Mouse (Mus musculus) myocyte (in vitro differentiated cells): ENCODE data around the gene Il34.

Experiments used
- CEBPB ChIP-seq: IDR thresholded peaks from 2 replicates; pipeline ENCODE4 v1.6.1; 2011; ENCODE audit warnings: mild to moderate bottlenecking, moderate library complexity; ENCODE audit not compliant: poor library complexity, insufficient read depth, severe bottlenecking
- E2F4 ChIP-seq: IDR thresholded peaks from one replicate; pipeline ENCODE4 v1.6.1; 2011; ENCODE audit warnings: mild to moderate bottlenecking, control low read depth, moderate library complexity; ENCODE audit not compliant: insufficient read depth
- MAX ChIP-seq: IDR thresholded peaks from one replicate; pipeline ENCODE4 v1.6.1; 2011; ENCODE audit warnings: low read depth, mild to moderate bottlenecking, control low read depth
- POLR2A ChIP-seq: IDR thresholded peaks from one replicate; pipeline ENCODE4 v1.6.1; 2011; ENCODE audit warnings: low read depth, mild to moderate bottlenecking, control low read depth, moderate library complexity; ENCODE audit not compliant: insufficient read length
- REST ChIP-seq: IDR thresholded peaks from one replicate; pipeline ENCODE4 v1.6.1; 2011; ENCODE audit warnings: mild to moderate bottlenecking, control low read depth, moderate library complexity; ENCODE audit not compliant: insufficient read depth, insufficient read length
- TCF12 ChIP-seq: IDR thresholded peaks from one replicate; pipeline ENCODE4 v1.6.1; 2011; ENCODE audit warnings: mild to moderate bottlenecking, control low read depth; ENCODE audit not compliant: poor library complexity, insufficient read depth, severe bottlenecking
- USF1 ChIP-seq: IDR thresholded peaks from one replicate; pipeline ENCODE4 v1.6.1; 2011; ENCODE audit warnings: low read depth, mild to moderate bottlenecking, control low read depth, moderate library complexity

DNA sequence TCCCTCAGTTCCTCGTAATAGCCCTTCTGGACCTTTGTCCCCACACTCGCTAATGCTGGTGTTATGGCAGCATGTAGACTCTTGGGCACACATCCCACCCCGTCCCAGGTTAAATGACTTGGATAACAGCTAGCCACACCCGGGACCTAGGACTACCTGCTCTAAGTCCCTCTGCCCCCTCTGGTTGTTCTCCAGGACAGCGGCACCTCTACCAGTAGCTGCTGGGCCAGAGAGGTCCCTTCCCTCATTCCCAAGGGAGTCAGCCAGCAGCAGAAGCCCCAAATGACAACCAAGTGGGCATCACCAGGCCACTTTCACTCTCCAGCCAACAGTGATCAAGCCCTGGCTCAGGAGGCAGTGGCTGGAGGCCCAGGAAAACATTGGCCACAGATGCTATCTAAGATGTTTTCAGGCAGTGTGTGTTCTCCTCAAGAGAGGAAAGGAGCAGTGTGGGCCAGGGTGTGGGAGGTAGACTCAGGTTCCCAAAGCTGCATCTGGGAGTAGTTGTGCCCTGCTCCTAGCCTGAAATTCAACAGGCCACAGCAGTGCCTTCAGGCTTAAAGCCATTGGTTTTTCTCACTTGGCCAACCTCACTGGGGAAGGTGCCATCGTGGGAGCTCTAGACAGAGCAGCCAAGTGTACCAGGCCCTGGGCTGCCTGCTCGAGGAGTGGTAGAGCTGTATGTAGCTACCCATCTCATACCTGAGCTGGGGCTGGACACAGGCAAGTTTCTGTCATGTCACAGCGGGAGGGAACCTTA, 87.3 kb downstream of the Il34 start:
- TF ChIP-seq CEBPB = no peak
- TF ChIP-seq POLR2A = no peak
- no peak for TF ChIP-seq E2F4
- no peak for TF ChIP-seq MAX
- TF ChIP-seq REST = no peak
- TF ChIP-seq USF1 = no peak
- TF ChIP-seq TCF12 = no peak
